Mouse (Mus musculus): ENCODE results near the gene Ulk3. TPM values are rescaled to one million over a fixed set of nuclear protein-coding genes. Genes with fewer than 3 reads are reported as not detected.

Ulk3 gene
- total RNA-seq (2014; rRNA removed) (21.1 and 27.3 TPM in 2 replicates), polyA plus RNA-seq (2015; fragmentation: Nextera tagmentation; extraction: Ambion mirVana) (18.5 and 21.0 TPM in 2 replicates)

DNA sequence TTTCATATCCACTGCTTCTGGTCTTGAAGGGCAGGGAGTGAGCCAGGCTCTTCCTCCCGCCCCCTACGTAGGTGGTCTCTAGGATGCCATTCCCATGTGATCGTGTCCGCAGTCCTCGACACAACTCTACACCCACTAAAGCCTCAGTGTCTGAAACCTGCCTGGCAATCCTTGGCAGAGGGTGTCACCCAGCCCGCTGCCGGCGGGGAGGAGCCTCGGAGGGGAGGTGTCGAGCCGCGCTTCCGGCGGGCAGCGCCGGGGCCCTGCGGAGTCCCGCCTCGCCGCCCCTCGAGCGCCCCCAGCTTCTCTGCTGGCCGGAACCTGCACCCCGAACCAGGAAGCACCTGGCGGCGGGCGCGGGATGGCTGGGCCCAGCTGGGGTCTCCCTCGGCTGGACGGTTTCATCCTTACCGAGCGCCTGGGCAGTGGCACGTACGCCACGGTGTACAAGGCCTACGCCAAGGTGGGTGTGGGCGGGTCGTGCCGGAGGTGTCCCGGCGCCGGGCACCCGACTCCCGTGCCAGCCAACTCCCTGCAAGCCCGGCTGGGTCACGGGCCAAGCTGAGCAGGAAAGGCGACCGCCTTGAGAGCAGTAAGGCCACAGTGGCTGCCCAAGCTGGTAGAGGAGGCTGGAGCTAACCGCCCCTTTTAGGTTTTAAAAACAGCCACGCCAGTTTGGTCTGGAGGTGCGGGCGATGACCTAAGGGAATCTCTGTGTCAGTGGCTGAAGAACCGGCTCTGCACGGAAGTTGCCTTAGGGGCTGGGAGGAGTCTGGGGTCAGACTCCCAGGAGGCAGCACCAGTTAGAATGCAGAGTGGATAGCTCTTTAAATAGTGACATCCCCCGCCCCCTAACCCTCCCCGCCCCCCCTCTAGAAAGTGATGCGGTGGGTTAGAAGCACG lies at the start of gene Ulk3:
Gene Ulk3 (plus strand): TSS at position 229 of the 903 bp plus-strand sequence.
- peak within 1 kb of the TSS; percentile 80 for H3K27ac ChIP-seq
- H3K4me1 ChIP-seq (ENCODE audit: insufficient read depth, low read length) = peaks cover 7% of the 10 kb centered on the region; the same call in 1 of the 2 replicates

GRCm38 (mm10) chr9:57539550-57539949 lies 49.7 kb upstream of the Ulk3 start:
- ATAC-seq (no peak), DNase-seq (ENCODE audit: low spot score) (no peak)
- no peaks in the 10 kb centered on the region for H3K9me3 ChIP-seq (ENCODE audit: low read length)
- no peak for TF ChIP-seq CTCF (IDR thresholded peaks at IDR 0.05; ENCODE audit: low read depth)
- no peak overlapping the region for H3K9ac ChIP-seq (replicated peaks; ENCODE audit: low read length)
- no peak overlapping the region for H3K4me3 ChIP-seq (ENCODE audit: low read length)
- no peak overlapping the region for H3K4me2 ChIP-seq (ENCODE audit: low read depth, low read length)
- peaks cover 10% of the 10 kb centered on the region; the same call in 1 of the 2 replicates for H3K4me1 ChIP-seq (ENCODE audit: insufficient read depth, low read length)
- peaks cover 34% of the 10 kb centered on the region for H3K36me3 ChIP-seq (ENCODE audit: insufficient read depth, low read length)
- no peak overlapping the region for H3K27ac ChIP-seq
- 94% methylated on average over 2 of the region's 2 CpGs for WGBS
- no peaks in the 10 kb centered on the region for H3K27me3 ChIP-seq (ENCODE audit: insufficient read depth, low read length)

More for the DNA sequence above, at the start of gene Ulk3:
- peaks cover 19% of the 10 kb centered on the region; the same call in 1 of the 2 replicates for H3K36me3 ChIP-seq (ENCODE audit: insufficient read depth, low read length)
- peak; percentile 82 for DNase-seq (ENCODE audit: low spot score)
- under 1% methylated on average over 58 of the region's 58 CpGs for WGBS
- no peaks in the 10 kb centered on the region for H3K9me3 ChIP-seq (ENCODE audit: low read length)
- ATAC-seq = peak; percentile 77
- H3K4me3 ChIP-seq (ENCODE audit: low read length) = peak within 1 kb of the TSS; percentile 76
- H3K4me2 ChIP-seq (ENCODE audit: low read depth, low read length) = peak within 1 kb of the TSS; percentile 94
- no peaks in the 10 kb centered on the region for H3K27me3 ChIP-seq (ENCODE audit: insufficient read depth, low read length)
- TF ChIP-seq CTCF (IDR thresholded peaks at IDR 0.05; ENCODE audit: low read depth) = peak; percentile 36
- H3K9ac ChIP-seq (replicated peaks; ENCODE audit: low read length) = peak within 1 kb of the TSS; percentile 80

GRCm38 (mm10) chr9:57541312-57541711 lies 47.9 kb upstream of the Ulk3 start:
- no peak overlapping the region for H3K4me2 ChIP-seq (ENCODE audit: low read depth, low read length)
- TF ChIP-seq CTCF (IDR thresholded peaks at IDR 0.05; ENCODE audit: low read depth) = peak; percentile 78
- no peak overlapping the region for H3K9ac ChIP-seq (replicated peaks; ENCODE audit: low read length)
- no peaks in the 10 kb centered on the region for H3K27me3 ChIP-seq (ENCODE audit: insufficient read depth, low read length)
- ATAC-seq (no peak), DNase-seq (ENCODE audit: low spot score) (peak; percentile 84)
- H3K36me3 ChIP-seq (ENCODE audit: insufficient read depth, low read length) = peaks cover 47% of the 10 kb centered on the region
- H3K4me1 ChIP-seq (ENCODE audit: insufficient read depth, low read length) = peaks cover 10% of the 10 kb centered on the region; the same call in 1 of the 2 replicates
- H3K9me3 ChIP-seq (ENCODE audit: low read length) = no peaks in the 10 kb centered on the region
- 5% methylated on average over 1 of the region's 1 CpGs for WGBS
- H3K4me3 ChIP-seq (ENCODE audit: low read length) = no peak overlapping the region
- H3K27ac ChIP-seq = no peak overlapping the region

DNA sequence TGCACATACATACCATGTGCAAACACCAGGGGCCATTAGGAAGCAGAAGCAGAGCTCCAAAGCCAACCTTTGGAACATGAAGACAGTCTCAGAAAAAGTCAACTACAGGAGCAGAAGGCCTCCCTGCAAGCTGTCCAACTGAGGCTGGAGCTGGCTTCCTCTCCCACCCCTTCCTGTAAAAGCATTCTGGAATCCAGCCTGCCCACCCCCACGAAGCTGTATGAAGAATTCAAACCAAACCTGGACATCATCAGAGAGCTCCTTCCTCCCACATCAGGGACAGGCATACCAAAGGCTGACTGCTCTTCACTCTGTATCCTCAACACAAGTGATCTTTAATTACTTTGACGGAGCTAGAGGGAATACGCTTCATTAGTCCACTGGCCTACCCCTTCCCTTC lies 45.3 kb upstream of the Ulk3 start:
- peaks cover 8% of the 10 kb centered on the region for H3K4me1 ChIP-seq (ENCODE audit: insufficient read depth, low read length)
- TF ChIP-seq CTCF (IDR thresholded peaks at IDR 0.05; ENCODE audit: low read depth) = no peak
- H3K27ac ChIP-seq = no peak overlapping the region
- no peaks in the 10 kb centered on the region for H3K27me3 ChIP-seq (ENCODE audit: insufficient read depth, low read length)
- no peak overlapping the region for H3K4me3 ChIP-seq (ENCODE audit: low read length)
- H3K9me3 ChIP-seq (ENCODE audit: low read length) = no peaks in the 10 kb centered on the region
- ATAC-seq = no peak
- H3K4me2 ChIP-seq (ENCODE audit: low read depth, low read length) = no peak overlapping the region
- no peak overlapping the region for H3K9ac ChIP-seq (replicated peaks; ENCODE audit: low read length)
- H3K36me3 ChIP-seq (ENCODE audit: insufficient read depth, low read length) = peaks cover 64% of the 10 kb centered on the region
- WGBS = 80% methylated on average over 3 of the region's 3 CpGs
- no peak for DNase-seq (ENCODE audit: low spot score)

DNA sequence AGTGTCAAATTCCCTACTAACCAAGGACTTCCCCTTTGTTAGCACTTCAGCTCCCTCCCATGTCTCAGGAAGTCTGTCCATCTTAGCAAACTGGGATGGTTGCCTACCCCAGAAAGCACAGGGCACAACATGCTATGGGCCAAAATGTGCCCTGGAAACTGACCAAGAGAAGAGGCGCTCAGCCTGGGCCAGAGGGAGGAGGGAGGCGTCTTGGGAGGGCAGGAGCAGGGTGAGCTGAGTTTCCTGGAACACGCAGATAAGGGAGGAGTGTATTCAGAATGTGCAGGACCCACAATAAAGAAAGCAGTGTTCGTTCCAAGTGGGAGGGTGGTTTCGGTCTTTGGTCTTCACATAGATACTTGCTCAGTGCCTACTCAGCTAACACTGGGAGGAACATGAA lies 42.0 kb upstream of the Ulk3 start:
- DNase-seq (ENCODE audit: low spot score) (peak; percentile 46), ATAC-seq (peak; percentile 45; the same call in 1 of the 2 replicates)
- WGBS = 69% methylated on average over 5 of the region's 5 CpGs
- TF ChIP-seq CTCF (IDR thresholded peaks at IDR 0.05; ENCODE audit: low read depth) = no peak
- Histone ChIP-seq H3K36me3 (ENCODE audit: insufficient read depth, low read length) (peaks cover 44% of the 10 kb centered on the region), H3K27ac (no peak overlapping the region), H3K9me3 (ENCODE audit: low read length) (no peaks in the 10 kb centered on the region), H3K4me1 (ENCODE audit: insufficient read depth, low read length) (peaks cover 9% of the 10 kb centered on the region), H3K9ac (replicated peaks; ENCODE audit: low read length) (no peak overlapping the region), H3K4me3 (ENCODE audit: low read length) (no peak overlapping the region), H3K4me2 (ENCODE audit: low read depth, low read length) (no peak overlapping the region), H3K27me3 (ENCODE audit: insufficient read depth, low read length) (no peaks in the 10 kb centered on the region)

DNA sequence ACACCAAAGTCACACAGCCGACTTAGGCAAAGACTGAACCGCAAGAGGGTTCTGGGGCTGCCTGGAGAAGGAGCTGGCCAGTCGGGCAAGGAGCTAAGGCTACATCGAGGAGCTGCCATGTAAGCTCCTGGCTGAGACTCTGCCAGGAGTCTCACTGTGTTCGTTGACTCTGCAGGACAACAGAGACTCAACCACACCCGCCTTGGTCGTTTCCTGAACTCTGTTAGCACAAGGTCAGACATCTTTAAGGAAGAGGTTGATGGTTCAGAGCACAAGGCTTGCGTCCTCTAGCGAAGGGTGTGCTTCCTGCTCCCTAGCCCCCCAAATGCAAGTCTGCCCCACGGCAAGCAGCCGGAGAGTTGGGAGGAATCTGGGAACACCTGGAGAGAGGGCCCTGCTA lies 41.4 kb upstream of the Ulk3 start:
- TF ChIP-seq CTCF (IDR thresholded peaks at IDR 0.05; ENCODE audit: low read depth) = no peak
- H3K4me3 ChIP-seq (ENCODE audit: low read length) = no peak overlapping the region
- no peaks in the 10 kb centered on the region for H3K9me3 ChIP-seq (ENCODE audit: low read length)
- no peak overlapping the region for H3K4me2 ChIP-seq (ENCODE audit: low read depth, low read length)
- no peak for DNase-seq (ENCODE audit: low spot score)
- H3K9ac ChIP-seq (replicated peaks; ENCODE audit: low read length) = no peak overlapping the region
- H3K27me3 ChIP-seq (ENCODE audit: insufficient read depth, low read length) = no peaks in the 10 kb centered on the region
- H3K4me1 ChIP-seq (ENCODE audit: insufficient read depth, low read length) = peaks cover 9% of the 10 kb centered on the region
- WGBS = 91% methylated on average over 11 of the region's 11 CpGs
- no peak for ATAC-seq
- H3K36me3 ChIP-seq (ENCODE audit: insufficient read depth, low read length) = peaks cover 42% of the 10 kb centered on the region
- H3K27ac ChIP-seq = no peak overlapping the region; the same call in 1 of the 2 replicates
